Mouse (Mus musculus) monocyte, adult 2 months (primary cell): ENCODE data around the gene Sgk2.

ENCODE experiments used
- DNase-seq, 2 experiments: peaks; one replicate each; pipeline ENCODE4 v3.0.0; 2022; ENCODE audit warnings: low spot score in 2 of 2, low read depth in 1 of 2

Gene Sgk2

DNA sequence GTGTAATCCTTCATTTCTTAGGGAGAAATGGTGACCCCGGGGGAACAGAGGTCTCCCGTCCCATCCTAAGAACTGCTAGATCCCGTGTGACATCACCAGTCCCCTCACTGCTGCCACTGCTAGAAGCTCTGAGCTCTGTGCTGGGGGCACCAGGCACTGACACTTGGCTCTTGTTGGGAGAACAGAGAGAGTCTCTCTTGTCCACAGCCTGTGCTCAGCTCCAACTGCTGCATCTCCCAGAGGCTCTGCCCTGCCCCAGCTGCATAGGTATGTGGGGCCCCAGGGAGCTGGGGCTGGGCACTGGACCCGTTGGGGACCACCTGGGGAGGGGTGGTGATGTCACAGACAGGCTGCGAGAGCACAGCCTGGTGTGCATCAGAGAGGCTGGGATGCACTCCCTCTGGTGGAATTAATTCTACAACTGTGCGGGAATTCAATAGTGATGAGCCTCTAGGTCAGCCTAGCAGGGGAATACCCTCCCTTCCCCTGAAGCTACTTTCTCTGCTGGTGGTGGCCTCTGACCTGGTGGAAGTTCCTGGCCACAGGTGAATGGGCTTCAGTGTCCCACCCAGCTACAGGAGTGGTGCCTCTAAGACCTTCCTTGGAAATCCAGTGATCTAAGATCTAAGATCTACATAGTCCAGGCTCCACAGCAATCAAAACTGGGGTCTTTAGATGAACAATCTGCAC, 4.4 kb downstream of the Sgk2 start:
- no peak for DNase-seq

DNA sequence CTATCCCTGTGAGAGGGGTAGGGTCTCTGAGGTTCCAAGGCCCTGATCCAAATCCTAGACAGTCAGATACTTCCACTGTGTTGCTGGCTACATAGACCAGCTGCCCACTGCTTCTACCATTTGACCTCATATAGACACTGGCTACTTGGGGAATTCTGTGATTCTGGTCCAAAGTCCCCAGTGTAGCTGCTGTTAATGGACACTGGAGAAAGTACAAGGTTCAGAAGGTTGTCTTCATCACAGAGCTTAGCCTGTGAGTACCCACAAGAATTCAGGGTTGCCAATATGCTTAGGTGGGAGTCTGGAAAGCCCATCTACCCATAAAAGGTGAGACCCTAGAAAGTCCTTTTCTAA, 4.9 kb downstream of the Sgk2 start:
- DNase-seq = no peak

DNA sequence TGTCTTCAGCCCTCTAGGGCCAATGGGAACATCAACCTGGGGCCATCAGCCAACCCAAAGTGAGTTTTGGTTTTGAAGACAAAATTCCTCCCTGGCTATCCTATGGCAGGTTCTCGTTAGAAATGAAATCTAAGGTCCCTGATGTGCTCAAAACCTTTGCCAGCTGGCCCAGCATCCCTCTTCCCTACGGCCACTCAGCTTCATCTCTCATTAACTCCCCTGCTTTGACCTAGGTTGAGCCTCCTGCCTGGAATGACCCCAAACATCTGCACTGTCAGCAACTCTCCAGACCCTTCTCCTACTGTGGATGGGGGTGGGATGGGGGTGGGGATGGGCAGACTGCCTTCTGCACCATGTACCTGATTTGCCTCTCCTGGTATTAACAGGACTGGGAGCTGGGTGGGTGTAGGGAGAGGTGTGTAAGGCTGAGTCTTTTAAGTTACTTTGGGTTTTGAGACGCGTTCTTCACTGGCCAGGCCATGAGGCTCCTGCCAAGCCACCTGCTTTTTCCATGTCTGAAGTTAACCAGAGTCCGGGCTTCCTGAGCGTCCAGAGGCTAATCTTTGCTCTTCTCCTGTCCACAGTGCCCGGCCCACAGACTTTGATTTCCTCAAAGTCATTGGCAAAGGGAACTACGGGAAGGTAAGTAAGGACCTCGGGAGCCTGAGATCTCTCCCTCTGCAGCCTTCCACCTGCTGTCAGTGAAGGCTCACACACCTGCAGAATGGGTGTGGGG, 6.9 kb downstream of the Sgk2 start:
- DNase-seq = no peak

DNA sequence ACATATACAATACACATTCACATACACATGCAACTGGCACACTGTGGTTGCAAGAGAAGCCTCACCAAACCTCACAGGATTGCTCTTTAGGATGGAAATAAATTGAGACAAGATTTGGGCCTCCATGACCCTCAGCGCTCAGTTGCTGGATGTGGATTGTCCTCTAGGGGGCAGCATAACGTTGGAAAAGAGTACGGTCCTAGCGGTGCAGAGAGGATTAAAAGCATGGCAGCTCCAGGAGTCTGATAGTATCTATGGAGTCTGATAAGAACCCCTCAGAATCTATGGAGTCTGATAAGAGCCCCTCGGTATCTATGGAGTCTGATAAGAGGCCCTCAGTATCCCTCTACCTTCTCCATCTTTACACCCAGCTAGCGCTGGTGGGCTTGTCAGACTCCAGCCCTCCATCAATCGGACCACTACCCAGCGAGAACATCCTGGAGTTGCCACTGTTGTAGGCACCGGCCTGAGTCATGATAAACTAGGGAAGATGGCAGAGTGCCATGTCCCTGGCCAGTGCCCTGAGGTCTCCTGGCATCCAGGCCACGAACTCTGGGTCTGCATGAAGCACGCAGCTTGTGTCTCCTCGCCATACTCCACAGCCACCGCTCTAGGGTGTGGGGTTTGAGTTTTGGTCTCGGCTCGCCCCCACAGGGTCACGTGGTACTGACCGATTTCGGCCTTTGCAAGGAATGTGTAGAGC, 11.5 kb downstream of the Sgk2 start:
- peak; percentile 18 to 35 for DNase-seq

DNA sequence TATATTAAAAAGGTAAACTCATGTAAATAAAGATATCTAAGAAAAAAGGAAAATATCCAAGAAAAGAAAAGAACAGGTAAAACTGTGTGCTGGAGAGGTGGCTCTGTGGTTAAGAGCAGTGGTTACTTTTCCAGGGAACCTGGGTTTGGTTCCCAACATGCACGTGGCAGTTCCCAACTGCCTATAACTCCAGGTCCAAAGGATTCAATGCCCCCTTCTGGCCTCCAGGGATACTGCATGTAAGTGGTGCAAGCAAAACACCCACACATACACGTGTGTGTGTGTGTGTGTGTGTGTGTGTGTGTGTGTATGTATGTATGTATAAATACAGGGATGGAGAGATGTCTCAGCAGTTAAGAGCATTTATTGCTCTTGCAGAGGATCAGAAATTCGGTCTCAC, 12.6 kb downstream of the Sgk2 start:
- no peak for DNase-seq

DNA sequence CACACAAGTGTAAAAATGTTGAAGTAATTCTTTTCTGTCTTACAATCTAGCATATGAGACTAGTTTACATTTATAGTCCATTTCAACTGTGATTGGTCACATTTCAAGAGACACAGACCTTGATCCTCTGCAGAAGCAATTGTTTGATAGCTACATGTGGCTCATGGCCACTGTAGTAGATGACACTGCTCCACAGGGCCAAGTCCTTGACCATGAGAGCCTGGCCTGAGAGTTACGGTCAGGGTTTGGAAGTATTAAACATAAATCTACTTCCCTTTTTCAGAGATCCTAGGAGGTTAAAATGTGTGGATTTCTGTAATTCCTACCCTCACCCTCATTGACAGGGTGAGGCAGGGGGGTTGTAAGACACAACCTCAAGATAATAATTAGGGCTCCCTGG, 13.9 kb downstream of the Sgk2 start:
- DNase-seq = no peak

DNA sequence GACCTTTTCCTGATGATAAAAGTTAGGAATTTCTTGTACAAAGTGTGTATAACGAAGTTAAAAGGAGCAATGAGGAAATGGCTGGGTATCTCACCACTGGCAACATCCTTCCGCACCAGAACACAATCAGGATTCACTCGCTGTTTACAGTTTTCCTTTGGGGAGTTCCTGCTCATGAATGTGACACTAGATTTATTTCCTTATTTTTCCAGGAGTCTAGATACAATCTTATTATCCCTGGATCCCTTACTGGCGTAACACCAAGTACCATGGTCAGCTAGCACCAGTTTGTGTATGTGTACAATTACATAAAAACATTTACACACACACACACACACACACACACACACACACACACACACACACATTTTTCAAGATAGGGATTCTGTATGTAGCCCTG, 20.2 kb downstream of the Sgk2 start:
- no peak for DNase-seq

DNA sequence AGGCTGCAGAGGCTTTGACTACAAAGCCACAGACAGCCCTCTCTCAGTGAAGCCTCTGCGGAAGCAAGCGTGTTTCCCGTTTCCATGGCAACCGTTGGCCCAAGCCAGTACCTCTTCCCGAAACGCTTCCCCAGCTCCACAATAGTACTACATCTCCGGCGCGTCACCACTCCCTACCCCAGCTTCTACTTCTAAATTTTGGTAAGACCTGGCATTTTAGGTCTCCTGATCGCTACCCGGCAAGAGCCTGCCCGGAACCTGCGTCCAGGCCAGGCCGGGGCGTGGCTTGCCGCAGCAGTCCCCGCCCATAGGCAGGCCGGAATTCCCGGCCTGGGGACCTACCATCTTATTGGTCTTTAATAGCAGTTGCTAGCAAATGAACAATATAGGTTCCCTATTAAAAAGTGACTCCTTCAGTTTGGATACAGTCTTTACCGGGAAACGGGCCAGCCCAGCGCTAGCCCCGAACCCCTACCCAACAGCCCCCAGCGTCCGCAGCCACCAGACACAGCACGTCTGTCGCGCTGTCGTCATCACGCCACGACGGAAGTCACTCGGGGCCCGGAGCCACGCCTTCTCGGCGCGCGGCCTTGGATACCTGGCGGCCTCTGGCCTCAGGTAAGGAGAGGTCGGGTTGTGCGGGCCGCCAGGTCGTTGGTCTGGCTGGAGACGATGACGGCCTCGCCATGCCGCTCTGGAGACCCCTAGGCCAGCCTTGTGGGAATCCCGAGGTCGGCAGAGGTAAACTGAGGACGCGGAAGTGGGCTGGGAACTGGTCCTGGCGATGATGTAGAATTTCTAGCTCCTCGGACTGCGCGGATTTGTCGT, 30.0 kb downstream of the Sgk2 start, which contains the start of gene Ift52:
TSS of gene Ift52 (plus strand) at position 439 of the 828 bp plus-strand sequence.
- peak; percentile 47 to 87 for DNase-seq

DNA sequence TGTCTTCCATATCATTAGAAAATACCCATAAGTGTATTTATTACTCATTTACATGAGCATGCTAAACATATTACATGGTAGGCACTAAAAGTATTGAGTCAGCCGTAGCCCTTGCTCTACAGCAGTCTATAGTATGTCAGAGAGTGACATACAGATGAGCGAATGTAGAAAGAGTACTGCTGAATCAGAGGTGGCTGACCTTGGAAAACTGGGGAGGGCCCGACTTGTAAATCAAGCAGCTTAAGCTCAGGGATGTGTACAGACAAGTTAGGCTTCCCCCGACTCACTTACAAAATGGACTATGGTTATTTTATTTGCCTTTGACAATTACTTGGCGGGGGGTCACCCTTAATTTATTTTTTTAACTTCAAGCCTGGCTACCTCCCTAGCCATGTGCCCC, 44.2 kb downstream of the Sgk2 start:
- DNase-seq = no peak

DNA sequence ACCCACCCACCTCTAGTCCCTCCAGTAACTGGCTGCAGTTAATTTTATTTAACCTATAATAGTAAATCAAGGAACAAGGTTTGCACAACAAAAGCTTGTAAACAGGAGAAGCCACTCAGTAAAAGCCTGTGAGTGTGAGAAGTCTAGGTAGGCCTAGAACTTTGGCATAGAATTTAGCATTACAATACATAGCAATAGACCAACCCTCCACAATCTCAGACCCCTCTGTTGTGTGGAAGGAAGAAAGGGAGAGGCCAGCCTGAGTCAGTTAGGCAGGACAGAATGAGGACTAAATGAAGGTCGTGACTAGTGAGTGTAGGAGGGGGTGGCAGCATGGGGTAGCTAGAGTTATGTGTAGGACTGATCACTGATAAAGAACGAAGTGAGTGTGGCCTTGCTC, 44.6 kb downstream of the Sgk2 start:
- no peak for DNase-seq

DNA sequence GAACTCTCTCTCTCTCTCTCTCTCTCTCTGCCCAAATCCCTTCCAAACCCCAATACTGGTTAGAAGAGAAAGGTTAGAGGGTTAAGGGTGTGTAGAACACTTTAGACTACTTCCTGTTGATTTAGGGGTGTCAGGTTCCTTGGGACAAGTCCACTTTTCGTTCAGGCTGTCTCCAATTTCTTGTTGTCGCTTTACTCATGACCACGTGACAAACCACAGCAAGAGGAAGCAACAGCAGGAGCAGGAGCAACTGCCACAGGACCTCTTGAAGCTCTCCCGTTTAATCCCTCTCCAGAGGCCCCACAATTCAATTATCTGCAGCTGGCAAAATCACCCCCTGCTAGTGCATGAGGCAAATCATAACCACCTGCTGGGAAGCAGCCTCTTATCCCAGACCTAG, 45.5 kb downstream of the Sgk2 start:
- DNase-seq = no peak

DNA sequence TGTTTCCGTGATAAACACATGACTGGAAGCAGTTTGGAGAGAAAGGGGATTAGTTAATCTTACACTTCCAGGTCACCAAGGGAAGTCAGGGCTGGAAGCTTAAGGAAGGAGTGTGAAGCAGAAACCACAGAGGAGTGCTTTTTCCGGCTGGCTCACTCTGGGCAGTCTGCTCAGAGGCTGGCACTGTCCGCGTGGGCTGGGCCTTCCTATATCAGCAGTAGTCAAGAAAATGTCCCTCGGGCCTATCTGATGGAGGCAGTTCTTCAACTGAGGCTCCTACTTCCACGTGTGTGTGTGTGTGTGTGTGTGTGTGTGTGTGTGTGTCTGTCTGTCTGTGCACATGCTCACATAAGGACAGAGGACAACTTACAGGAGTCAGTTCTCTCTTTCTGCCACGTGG, 52.8 kb downstream of the Sgk2 start:
- no peak for DNase-seq

DNA sequence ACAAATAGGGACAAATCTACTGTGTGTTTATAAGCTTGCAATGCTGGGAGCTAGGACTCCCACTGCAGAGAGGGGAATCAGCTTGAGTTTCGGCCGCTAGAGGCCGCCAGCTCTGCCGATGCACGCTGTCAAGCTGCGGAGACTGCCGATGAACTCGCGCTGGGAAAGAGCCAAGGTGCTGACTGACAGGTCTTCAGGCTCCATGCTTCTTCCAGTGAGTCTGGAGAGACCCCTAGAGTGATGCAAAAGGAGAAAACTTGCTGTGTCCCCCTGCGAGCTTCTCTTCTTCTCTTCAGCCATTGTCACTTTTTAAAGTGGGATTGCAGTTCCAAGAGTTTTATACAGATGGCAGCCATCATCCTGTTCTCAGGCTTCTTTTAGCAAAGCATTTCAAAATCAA, 61.0 kb downstream of the Sgk2 start:
- DNase-seq = peak in 1 of 2 experiments; percentile 7

DNA sequence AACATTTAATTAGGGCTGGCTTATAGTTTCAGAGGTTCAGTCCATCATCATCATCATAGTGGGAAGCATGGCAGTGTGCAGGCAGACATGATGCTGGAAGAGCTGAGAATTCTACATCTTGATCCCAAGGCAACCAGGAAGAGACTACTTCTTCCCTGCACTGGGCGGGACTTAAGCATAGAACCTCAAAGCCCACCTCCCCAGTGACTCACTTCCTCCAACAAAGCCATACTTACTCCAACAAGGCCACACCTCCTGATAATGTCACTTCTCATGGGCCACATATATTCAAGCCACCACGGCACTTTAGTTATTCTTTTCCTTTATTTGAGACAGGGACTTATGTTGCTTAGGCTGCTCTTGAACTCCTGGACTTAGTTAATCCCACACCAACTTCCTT, 62.0 kb downstream of the Sgk2 start:
- no peak for DNase-seq

DNA sequence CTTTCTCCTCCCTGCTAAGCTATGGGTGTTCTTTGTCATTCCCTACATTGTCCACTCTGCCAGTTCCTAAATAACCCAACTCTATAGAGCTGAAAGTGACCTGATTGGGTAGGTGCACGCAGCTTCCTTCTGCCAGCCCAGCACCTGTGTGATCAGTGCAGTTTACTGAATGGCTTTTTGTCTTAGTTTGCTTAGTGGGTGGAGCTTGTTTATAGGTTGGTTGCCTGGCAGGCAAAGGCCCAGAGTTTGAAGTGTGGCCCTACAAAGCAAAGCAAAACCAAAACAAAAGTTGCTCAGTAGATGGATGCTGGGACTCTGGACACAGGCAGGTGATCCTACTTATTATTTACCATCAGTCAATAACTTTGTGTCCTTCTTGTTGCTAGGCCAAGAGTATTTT, 64.6 kb downstream of the Sgk2 start:
- DNase-seq = no peak

DNA sequence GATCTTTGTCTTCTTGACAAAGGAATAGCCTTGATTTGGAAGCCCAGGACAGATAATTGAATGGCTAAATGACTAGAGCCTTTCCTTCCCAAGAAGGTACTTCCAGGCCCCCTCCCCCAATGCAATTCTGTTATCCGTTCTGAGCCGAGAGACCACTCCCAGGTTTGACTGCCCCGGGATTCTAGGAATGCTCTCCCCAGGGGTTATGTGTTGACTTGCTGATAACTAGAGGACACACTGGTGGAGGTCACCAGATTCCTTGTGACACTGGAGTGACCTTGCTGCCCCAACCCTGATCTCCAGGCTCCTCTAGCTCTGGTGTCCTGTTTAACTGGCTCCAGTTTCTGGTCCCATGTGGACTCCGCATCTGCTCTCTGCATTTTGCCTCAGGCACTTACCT, 65.0 kb downstream of the Sgk2 start:
- no peak for DNase-seq

DNA sequence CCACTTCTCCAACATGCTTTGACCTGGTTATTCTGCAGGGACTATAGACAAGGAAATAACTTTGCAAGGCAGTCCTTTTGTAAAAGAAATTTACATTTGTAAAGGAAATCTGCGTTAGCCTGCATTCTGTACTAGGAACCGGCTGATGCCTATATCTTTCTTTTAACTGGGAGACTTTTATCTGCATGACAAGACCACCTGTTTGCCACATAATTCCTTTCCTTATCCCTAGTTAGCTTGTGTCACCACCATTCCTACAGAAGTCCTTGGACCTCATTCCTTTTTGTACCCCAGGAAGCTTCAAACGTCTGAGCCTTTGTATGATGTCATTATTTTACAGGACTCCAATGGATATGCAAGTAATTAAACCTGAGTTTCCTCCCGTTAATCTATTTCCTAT, 65.7 kb downstream of the Sgk2 start:
- DNase-seq = no peak

DNA sequence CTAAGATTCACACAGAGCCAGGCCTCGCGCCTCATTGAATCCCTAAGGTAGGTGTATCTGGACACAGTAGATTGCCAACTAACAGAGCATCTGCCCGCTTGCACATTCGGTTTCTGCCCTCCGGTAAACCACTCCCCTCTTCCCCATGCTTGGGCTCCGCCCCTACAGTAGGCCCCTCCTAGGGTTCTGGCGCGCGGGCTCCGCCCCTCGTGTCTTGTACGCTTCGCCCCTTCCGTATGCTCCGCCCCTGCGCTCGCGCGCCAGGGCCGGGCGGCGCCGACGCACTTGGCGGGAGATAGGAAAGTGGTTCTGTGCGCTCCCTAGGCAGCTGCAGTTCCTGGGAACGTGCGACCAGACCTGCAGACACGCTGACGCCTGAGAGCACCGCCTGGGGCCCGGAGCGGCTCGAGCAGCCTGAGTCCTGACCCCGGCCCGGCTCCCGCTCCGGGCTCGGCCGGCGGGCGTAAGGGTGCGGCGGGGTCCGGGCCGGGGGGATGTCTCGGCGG, 67.3 kb downstream of the Sgk2 start, which contains the start of gene Mybl2:
TSS of gene Mybl2 (plus strand) at position 353 of the 506 bp plus-strand sequence.
- peak; percentile 89 to 91 for DNase-seq

DNA sequence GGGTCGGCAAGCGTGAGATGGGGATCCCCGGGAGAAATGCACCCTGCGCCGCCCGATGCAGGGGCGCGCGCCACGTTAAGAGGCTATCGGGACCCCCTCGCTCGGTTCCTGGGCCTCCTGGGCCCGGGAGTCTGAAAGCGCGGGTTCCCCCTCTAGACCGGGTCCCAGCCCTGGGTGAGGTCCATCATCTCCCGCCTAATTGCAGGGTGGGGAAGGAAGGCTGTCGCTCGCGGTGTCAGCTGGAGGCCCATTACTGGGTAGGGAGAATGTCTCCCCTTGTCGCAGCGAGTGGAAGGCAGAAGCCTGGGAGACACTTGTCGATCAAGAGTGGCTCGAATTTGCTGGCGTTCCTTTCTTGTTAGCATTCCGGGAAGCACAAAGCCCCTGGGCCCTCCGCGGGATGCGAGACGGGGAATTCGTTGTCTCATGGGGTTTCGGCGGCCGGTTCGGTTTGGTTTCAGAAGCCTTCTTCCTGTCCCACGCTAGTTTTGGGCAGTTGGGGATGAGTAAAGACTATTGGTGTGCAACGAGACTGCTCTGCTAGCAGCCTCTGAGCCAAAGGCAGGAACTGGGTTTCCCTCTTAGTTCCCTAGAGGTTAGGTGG, 67.9 kb downstream of the Sgk2 start:
- no peak for DNase-seq

DNA sequence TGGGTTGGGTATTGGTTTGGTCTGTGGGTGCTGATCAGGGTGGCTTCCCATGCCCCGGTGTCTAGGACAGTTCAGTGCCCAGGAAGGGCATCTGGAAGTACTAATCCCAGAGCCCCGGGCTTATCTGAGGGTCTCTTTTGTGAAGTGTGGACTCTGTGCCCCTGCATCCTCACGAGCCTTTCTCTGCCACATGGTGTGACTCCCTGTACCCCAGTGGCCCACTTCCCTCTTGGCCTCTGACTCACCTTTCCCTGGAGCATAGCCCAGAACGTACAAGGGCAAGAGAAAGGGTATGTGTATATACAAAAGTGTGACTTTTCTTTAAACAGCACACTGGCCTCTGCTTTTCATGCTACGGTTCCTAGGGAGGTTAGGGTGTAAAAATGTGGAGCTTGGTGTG, 68.6 kb downstream of the Sgk2 start:
- no peak for DNase-seq

DNA sequence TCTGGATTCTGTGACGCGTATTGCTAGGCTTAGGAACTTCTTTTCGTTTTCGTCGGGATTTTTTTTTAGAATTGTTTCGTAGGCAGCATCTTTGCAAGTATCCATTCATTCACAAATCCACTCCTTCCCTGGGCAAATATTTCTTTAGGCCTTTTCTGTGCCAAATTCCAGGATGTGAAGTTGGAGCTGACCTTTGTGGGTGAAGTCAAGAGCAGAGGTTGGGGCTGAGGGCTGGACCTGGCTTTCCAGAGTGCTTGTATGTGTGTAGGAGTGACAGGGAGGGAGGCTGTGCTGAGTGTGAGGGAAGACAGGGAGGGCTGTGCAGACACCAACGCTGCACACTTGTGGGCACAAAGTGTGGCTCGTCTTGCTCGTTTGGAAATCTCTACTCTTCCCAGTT, 69.5 kb downstream of the Sgk2 start:
- DNase-seq = no peak
